Mouse (Mus musculus): Measurements from ENCODE around the gene St6galnac5. TPM values are rescaled to one million over a fixed set of nuclear protein-coding genes. Genes with fewer than 3 reads are reported as not detected.

St6galnac5 gene
- polyA plus RNA-seq, 1 experiment: 0.03 TPM

- TF ChIP-seq GATA1 (IDR thresholded peaks at IDR 0.05; ENCODE audit: borderline replicate concordance, low read length): no peak
- no peak for TF ChIP-seq FLI1 (IDR thresholded peaks at IDR 0.05; ENCODE audit: low read length)
- Histone ChIP-seq H3K9me3 (no peaks in the 10 kb centered on the region), H3K4me3 (replicated peaks) (no peak overlapping the region), H3K4me1 (peaks cover 11% of the 10 kb centered on the region; the same call in 1 of the 2 replicates), H3K36me3 (replicated peaks; ENCODE audit: low read length) (peaks cover 42% of the 10 kb centered on the region), H3K27me3 (replicated peaks) (no peaks in the 10 kb centered on the region)
Measured at GRCm38 (mm10) chr3:152783792-152784191, 198.3 kb downstream of the St6galnac5 start.

- Histone ChIP-seq H3K27me3 (replicated peaks) (no peaks in the 10 kb centered on the region), H3K9me3 (no peaks in the 10 kb centered on the region), H3K4me3 (replicated peaks) (no peak overlapping the region), H3K4me1 (peaks cover 7% of the 10 kb centered on the region; the same call in 1 of the 2 replicates), H3K36me3 (replicated peaks; ENCODE audit: low read length) (peaks cover 45% of the 10 kb centered on the region)
- TF ChIP-seq FLI1 (IDR thresholded peaks at IDR 0.05; ENCODE audit: low read length): no peak
- no peak for TF ChIP-seq GATA1 (IDR thresholded peaks at IDR 0.05; ENCODE audit: borderline replicate concordance, low read length)
Measured at GRCm38 (mm10) chr3:152779819-152780218, 202.2 kb downstream of the St6galnac5 start.

GRCm38 (mm10) chr3:152776872-152777540, 205.0 kb downstream of the St6galnac5 start:
- Histone ChIP-seq H3K4me3 (replicated peaks) (no peak overlapping the region), H3K36me3 (replicated peaks; ENCODE audit: low read length) (peaks cover 64% of the 10 kb centered on the region), H3K9me3 (no peaks in the 10 kb centered on the region), H3K27me3 (replicated peaks) (no peaks in the 10 kb centered on the region), H3K4me1 (no peaks in the 10 kb centered on the region)
- TF ChIP-seq GATA1 (IDR thresholded peaks at IDR 0.05; ENCODE audit: borderline replicate concordance, low read length): no peak
- no peak for TF ChIP-seq FLI1 (IDR thresholded peaks at IDR 0.05; ENCODE audit: low read length)

GRCm38 (mm10) chr3:152776363-152776762, 205.7 kb downstream of the St6galnac5 start:
- Histone ChIP-seq H3K4me1 (no peaks in the 10 kb centered on the region), H3K27me3 (replicated peaks) (no peaks in the 10 kb centered on the region), H3K4me3 (replicated peaks) (no peak overlapping the region), H3K9me3 (no peaks in the 10 kb centered on the region), H3K36me3 (replicated peaks; ENCODE audit: low read length) (peaks cover 70% of the 10 kb centered on the region)
- TF ChIP-seq GATA1 (IDR thresholded peaks at IDR 0.05; ENCODE audit: borderline replicate concordance, low read length) (no peak), FLI1 (IDR thresholded peaks at IDR 0.05; ENCODE audit: low read length) (no peak)

- peaks cover 81% of the 10 kb centered on the region for H3K36me3 ChIP-seq (replicated peaks; ENCODE audit: low read length)
Measured at GRCm38 (mm10) chr3:152770056-152770455, 212.0 kb downstream of the St6galnac5 start.

GRCm38 (mm10) chr3:152767485-152767884, 214.6 kb downstream of the St6galnac5 start:
- no peak overlapping the region for H3K4me3 ChIP-seq (replicated peaks)
- H3K36me3 ChIP-seq (replicated peaks; ENCODE audit: low read length): peaks cover 61% of the 10 kb centered on the region

More at GRCm38 (mm10) chr3:152770056-152770455, 212.0 kb downstream of the St6galnac5 start:
- Histone ChIP-seq H3K4me1 (peaks cover 44% of the 10 kb centered on the region), H3K9me3 (no peaks in the 10 kb centered on the region), H3K4me3 (replicated peaks) (no peak overlapping the region), H3K27me3 (replicated peaks) (no peaks in the 10 kb centered on the region)
- TF ChIP-seq GATA1 (IDR thresholded peaks at IDR 0.05; ENCODE audit: borderline replicate concordance, low read length) (no peak), FLI1 (IDR thresholded peaks at IDR 0.05; ENCODE audit: low read length) (no peak)

More at GRCm38 (mm10) chr3:152767485-152767884, 214.6 kb downstream of the St6galnac5 start:
- Histone ChIP-seq H3K4me1 (peaks cover 67% of the 10 kb centered on the region), H3K9me3 (no peaks in the 10 kb centered on the region), H3K27me3 (replicated peaks) (no peaks in the 10 kb centered on the region)
- TF ChIP-seq FLI1 (IDR thresholded peaks at IDR 0.05; ENCODE audit: low read length) (no peak), GATA1 (IDR thresholded peaks at IDR 0.05; ENCODE audit: borderline replicate concordance, low read length) (no peak)
